Comparison of ENCODE assay signal across 18 mouse cellular contexts in genomic region chr2:92809226-92809625, GRCm38 (mm10).
DNase-seq lines count a peak whose midpoint lies in the region; ATAC-seq and TF ChIP-seq lines count a peak whose summit lies in the region.
"Had no signal": no experiment of that assay in that cellular context is flagged by ENCODE, and none has a peak within 500 bp of the region (broad histone marks: within the 10 kb centered on the region; RNA-seq: fewer than 3 reads in every experiment).

No protein-coding gene starts in this region.

- DNase-seq in hindbrain, embryonic 11.5 days (ENCODE audit: low spot score), result no peak
- DNase-seq in CH12.LX (ENCODE audit: extremely low read depth), result peak; percentile 4
- peak; percentile 45 for DNase-seq in R1 (ENCODE audit: low read depth, low spot score)
- peak; percentile 56 for DNase-seq in midbrain, embryonic 14.5 days
- no peak for DNase-seq in ovary, adult 18-20 months (ENCODE audit: low spot score)
- DNase-seq in cerebellum, postnatal 25 days, result no peak
- DNase-seq: adrenal gland, postnatal 36 days; cerebellum, adult 9-10 months; heart, postnatal 14 days; kidney, adult 9 months; kidney, postnatal 4 days; liver; liver, postnatal 0 days; lung, postnatal 36 days had no signal

- H3K36me3 ChIP-seq in hindbrain, embryonic 12.5 days, result no peaks in the 10 kb centered on the region
- H3K36me3 ChIP-seq in hindbrain, embryonic 11.5 days (ENCODE audit: control insufficient read depth, insufficient read depth, low read length), result no peaks in the 10 kb centered on the region
- no peaks in the 10 kb centered on the region for H3K36me3 ChIP-seq in CH12.LX (replicated peaks in 1 of 2; ENCODE audit: control insufficient read depth in 1 of 2, insufficient read depth in 1 of 2, low read length in 1 of 2)
- no peaks in the 10 kb centered on the region for H3K36me3 ChIP-seq in midbrain, embryonic 14.5 days (ENCODE audit: control insufficient read depth, insufficient read depth, low read length)
- H3K36me3 ChIP-seq: embryonic facial prominence, embryonic 12.5 days; heart, embryonic 10.5 days had no signal

- no peaks in the 10 kb centered on the region; the same call in none of the 2 replicates for H3K27me3 ChIP-seq in hindbrain, embryonic 12.5 days
- no peaks in the 10 kb centered on the region; the same call in 1 of the 2 replicates for H3K27me3 ChIP-seq in hindbrain, embryonic 11.5 days (ENCODE audit: control insufficient read depth, insufficient read depth, low read length)
- H3K27me3 ChIP-seq in CH12.LX (replicated peaks), result peaks cover 10% of the 10 kb centered on the region
- no peaks in the 10 kb centered on the region for H3K27me3 ChIP-seq in midbrain, embryonic 14.5 days (ENCODE audit: control insufficient read depth, insufficient read depth, low read length)
- H3K27me3 ChIP-seq: embryonic facial prominence, embryonic 12.5 days had no signal

- TF ChIP-seq RAD21 in CH12.LX (IDR thresholded peaks at IDR 0.05; ENCODE audit: low read depth, low read length), result no peak

- H3K79me2 ChIP-seq in CH12.LX (replicated peaks; ENCODE audit: control insufficient read depth, extremely low read depth, insufficient read depth, poor library complexity, severe bottlenecking), result no peaks in the 10 kb centered on the region

- no peak overlapping the region for H3K4me3 ChIP-seq in hindbrain, embryonic 12.5 days
- H3K4me3 ChIP-seq in hindbrain, embryonic 11.5 days (ENCODE audit: low read depth, low read length), result no peak overlapping the region
- no peak overlapping the region for H3K4me3 ChIP-seq in CH12.LX (replicated peaks in 1 of 3; ENCODE audit: low read depth in 2 of 3, low read length in 2 of 3, poor library complexity in 1 of 3)
- no peak overlapping the region for H3K4me3 ChIP-seq in midbrain, embryonic 14.5 days (replicated peaks; ENCODE audit: low read depth, low read length)
- H3K4me3 ChIP-seq: embryonic facial prominence, embryonic 12.5 days; heart, embryonic 10.5 days had no signal

- H3K9me3 ChIP-seq in hindbrain, embryonic 12.5 days (replicated peaks), result no peaks in the 10 kb centered on the region
- H3K9me3 ChIP-seq in hindbrain, embryonic 11.5 days (ENCODE audit: control insufficient read depth, low read length), result no peaks in the 10 kb centered on the region
- H3K9me3 ChIP-seq in CH12.LX (replicated peaks; ENCODE audit: low read length), result no peaks in the 10 kb centered on the region
- no peaks in the 10 kb centered on the region for H3K9me3 ChIP-seq in midbrain, embryonic 14.5 days (ENCODE audit: control insufficient read depth, low read length)
- H3K9me3 ChIP-seq: embryonic facial prominence, embryonic 12.5 days; heart, embryonic 10.5 days had no signal

- H3K27ac ChIP-seq in hindbrain, embryonic 12.5 days, result no peak overlapping the region
- H3K27ac ChIP-seq in hindbrain, embryonic 11.5 days (ENCODE audit: low read depth, low read length), result no peak overlapping the region
- no peak overlapping the region for H3K27ac ChIP-seq in CH12.LX (ENCODE audit: insufficient read depth, low read depth)
- 0 out of 2 replicates have a peak overlapping the region, but pooled peaks have one; percentile 3 for H3K27ac ChIP-seq in midbrain, embryonic 14.5 days (replicated peaks; ENCODE audit: low read depth, low read length)
- H3K27ac ChIP-seq: embryonic facial prominence, embryonic 12.5 days; heart, embryonic 10.5 days had no signal

- dilution Hi-C loops in CH12.LX (cut with MboI; ENCODE audit: extremely low pct_ligation_motif_present, extremely low pct_unique_long_range_greater_than_20kb, low sequenced_read_pairs), result no loop called here

- H3K4me1 ChIP-seq in hindbrain, embryonic 12.5 days, result peaks cover 37% of the 10 kb centered on the region
- peaks cover 13% of the 10 kb centered on the region for H3K4me1 ChIP-seq in hindbrain, embryonic 11.5 days (replicated peaks; ENCODE audit: control insufficient read depth, insufficient read depth, low read length)
- H3K4me1 ChIP-seq in CH12.LX (ENCODE audit: control insufficient read depth in 1 of 2, insufficient read depth in 2 of 2), result peaks cover 17 to 64% of the 10 kb centered on the region in 2 experiments
- peaks cover 54% of the 10 kb centered on the region for H3K4me1 ChIP-seq in midbrain, embryonic 14.5 days (ENCODE audit: control insufficient read depth, insufficient read depth, low read length)

- in situ Hi-C loops in CH12.LX (cut with MboI; ENCODE audit: low pct_ligation_motif_present, low pct_unique_long_range_greater_than_20kb, low sequenced_read_pairs), result loop anchor here (5.0 kb wide), 1 partner anchor 37 kb away; no protein-coding TSS in a partner anchor

- 0 out of 2 replicates have a peak overlapping the region, but pooled peaks have one; percentile 23 for H3K9ac ChIP-seq in hindbrain, embryonic 12.5 days
- no peak overlapping the region for H3K9ac ChIP-seq in hindbrain, embryonic 11.5 days (ENCODE audit: low read depth, low read length)
- H3K9ac ChIP-seq in CH12.LX (ENCODE audit: insufficient read depth, low read depth), result no peak overlapping the region
- H3K9ac ChIP-seq in midbrain, embryonic 14.5 days (replicated peaks; ENCODE audit: low read length), result no peak overlapping the region
- H3K9ac ChIP-seq: embryonic facial prominence, embryonic 12.5 days; liver, postnatal 0 days had no signal

- no peak for TF ChIP-seq EP300 in CH12.LX (IDR thresholded peaks at IDR 0.05; ENCODE audit: low read length)

- WGBS in hindbrain, embryonic 12.5 days, result 21% methylated on average over 3 of the region's 3 CpGs
- WGBS in hindbrain, embryonic 11.5 days, result 24% methylated on average over 3 of the region's 3 CpGs
- 5% methylated on average over 3 of the region's 3 CpGs for WGBS in midbrain, embryonic 14.5 days

- TF ChIP-seq POLR2A in CH12.LX (IDR thresholded peaks at IDR 0.05; ENCODE audit: low read depth, low read length), result no peak

- TF ChIP-seq CTCF in CH12.LX (conservative IDR thresholded peaks at IDR 0.05 in 1 of 2, IDR thresholded peaks at IDR 0.05 in 1 of 2; ENCODE audit: low read depth in 2 of 2, low read length in 2 of 2), result no peak

- no peak for ATAC-seq in hindbrain, embryonic 12.5 days (ENCODE audit: low FRiP score)
- ATAC-seq in hindbrain, embryonic 11.5 days (ENCODE audit: low FRiP score), result no peak
- no peak for ATAC-seq in midbrain, embryonic 14.5 days (ENCODE audit: low FRiP score, low TSS enrichment)
- ATAC-seq: inflammation-experienced regulatory T-cells, adult 6 months; liver, postnatal 0 days had no signal

- H3K4me2 ChIP-seq in hindbrain, embryonic 12.5 days (replicated peaks), result no peak overlapping the region
- no peak overlapping the region for H3K4me2 ChIP-seq in hindbrain, embryonic 11.5 days (replicated peaks; ENCODE audit: low read depth, low read length)
- no peak overlapping the region for H3K4me2 ChIP-seq in CH12.LX (ENCODE audit: insufficient read depth, low read depth, poor library complexity, severe bottlenecking)
- H3K4me2 ChIP-seq in midbrain, embryonic 14.5 days (ENCODE audit: low read length), result no peak overlapping the region
- H3K4me2 ChIP-seq: embryonic facial prominence, embryonic 12.5 days had no signal

TF ChIP-seq in CH12.LX, 34 proteins besides CTCF, POLR2A, EP300 and RAD21:
- TF ChIP-seq MAX (IDR thresholded peaks at IDR 0.05; ENCODE audit: low read length) (no peak), MXI1 (IDR thresholded peaks at IDR 0.05; ENCODE audit: low read depth, low read length) (no peak), PAX5 (IDR thresholded peaks at IDR 0.05; ENCODE audit: low read length) (no peak), UBTF (IDR thresholded peaks at IDR 0.05; ENCODE audit: low read depth, low read length) (no peak), NELFE (IDR thresholded peaks at IDR 0.05; ENCODE audit: low read depth, low read length) (no peak), USF1 (IDR thresholded peaks at IDR 0.05; ENCODE audit: low read depth, low read length) (no peak), ELF1 (IDR thresholded peaks at IDR 0.05; ENCODE audit: low read depth, low read length) (no peak), E2F4 (IDR thresholded peaks at IDR 0.05; ENCODE audit: insufficient replicate concordance, low read depth, low read length) (no peak), MAFK (IDR thresholded peaks at IDR 0.05; ENCODE audit: insufficient replicate concordance, low read length) (no peak), MEF2A (IDR thresholded peaks at IDR 0.05; ENCODE audit: borderline replicate concordance, low read depth, low read length) (no peak)
TF ChIP-seq in CH12.LX: peak in this region for 0.

Comparison
In these comparisons a context has a peak if more than half of its experiments do, and no peak if none do; other contexts are left out.
1. DNase-seq: peak in CH12.LX (single experiment), R1 (single experiment) and midbrain, embryonic 14.5 days (single experiment); none in hindbrain, embryonic 11.5 days (single experiment), ovary, adult 18-20 months (single experiment) and cerebellum, postnatal 25 days (0 of 2).